Mouse (Mus musculus): ENCODE measurements at regions not wholly inside any gene's neighbourhood (a gene's known extent, or its start where the extent isn't known, plus 50 kb on each side); places are given as distances from the start of the nearest gene placed in this dataset.
"Not testable (repeated sequence)": the region's sequence is repeated elsewhere in the genome, so short reads cannot be mapped to it uniquely, and the experiment has no call there.

DNA sequence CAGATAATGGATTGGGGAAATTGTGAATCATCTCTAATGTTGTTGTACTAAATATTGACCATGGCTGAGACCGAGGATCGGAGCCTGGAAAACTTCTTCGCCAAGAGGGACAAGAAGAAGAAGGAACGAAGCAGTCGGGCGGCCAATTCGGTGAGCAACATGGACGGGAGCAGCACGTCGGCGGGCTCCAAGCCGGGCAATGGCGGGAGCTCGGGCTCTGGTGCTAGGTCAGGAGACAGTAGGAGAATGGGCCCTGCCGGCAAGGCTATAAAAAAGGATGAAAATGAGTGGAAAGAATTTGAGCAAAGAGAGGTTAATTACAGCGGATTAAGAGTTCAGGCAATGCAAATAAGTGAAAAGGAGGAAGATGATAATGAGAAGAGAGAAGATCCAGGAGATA is 55.0 kb upstream of the Zfp990 start:
- DNase-seq (ENCODE audit: low spot score in 2 of 2) = not testable (repeated sequence)

GRCm38 (mm10) chr4:145448586-145448985 is 62.0 kb upstream of the Zfp990 start:
- no peak for DNase-seq (ENCODE audit: low spot score in 2 of 2)

- DNase-seq (ENCODE audit: low spot score in 2 of 2) = not testable (repeated sequence)
These were observed 73.8 kb upstream of the Zfp990 start for GRCm38 (mm10) chr4:145436718-145437117.

GRCm38 (mm10) chr4:145434519-145434918 is 76.0 kb upstream of the Zfp990 start:
- peak in 1 of 2 experiments; percentile 63 for DNase-seq (ENCODE audit: low spot score in 2 of 2)

GRCm38 (mm10) chr4:145434071-145434470 is 76.5 kb upstream of the Zfp990 start:
- DNase-seq (ENCODE audit: low spot score in 2 of 2) = peak; percentile 21 to 76

DNA sequence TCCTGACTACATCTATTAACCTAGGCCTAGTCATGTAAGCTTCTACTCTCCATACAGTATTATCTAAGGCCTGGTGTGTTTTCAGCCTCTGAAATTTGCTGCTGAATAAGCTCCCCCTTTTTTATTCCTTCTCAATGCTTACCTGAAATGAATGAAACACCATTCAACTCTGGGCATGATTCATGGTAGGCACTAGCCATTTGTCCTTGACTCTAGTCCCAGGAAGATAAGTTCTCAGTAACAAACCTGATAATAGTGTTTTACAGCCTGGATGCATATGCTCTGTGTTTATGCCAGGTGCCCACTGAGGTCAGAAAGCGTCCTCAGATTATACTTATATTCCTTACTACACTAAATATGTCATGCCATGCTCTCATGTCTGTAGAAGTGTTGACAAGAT is 77.3 kb upstream of the Zfp990 start:
- DNase-seq (ENCODE audit: low spot score in 2 of 2) = not testable (repeated sequence)

DNA sequence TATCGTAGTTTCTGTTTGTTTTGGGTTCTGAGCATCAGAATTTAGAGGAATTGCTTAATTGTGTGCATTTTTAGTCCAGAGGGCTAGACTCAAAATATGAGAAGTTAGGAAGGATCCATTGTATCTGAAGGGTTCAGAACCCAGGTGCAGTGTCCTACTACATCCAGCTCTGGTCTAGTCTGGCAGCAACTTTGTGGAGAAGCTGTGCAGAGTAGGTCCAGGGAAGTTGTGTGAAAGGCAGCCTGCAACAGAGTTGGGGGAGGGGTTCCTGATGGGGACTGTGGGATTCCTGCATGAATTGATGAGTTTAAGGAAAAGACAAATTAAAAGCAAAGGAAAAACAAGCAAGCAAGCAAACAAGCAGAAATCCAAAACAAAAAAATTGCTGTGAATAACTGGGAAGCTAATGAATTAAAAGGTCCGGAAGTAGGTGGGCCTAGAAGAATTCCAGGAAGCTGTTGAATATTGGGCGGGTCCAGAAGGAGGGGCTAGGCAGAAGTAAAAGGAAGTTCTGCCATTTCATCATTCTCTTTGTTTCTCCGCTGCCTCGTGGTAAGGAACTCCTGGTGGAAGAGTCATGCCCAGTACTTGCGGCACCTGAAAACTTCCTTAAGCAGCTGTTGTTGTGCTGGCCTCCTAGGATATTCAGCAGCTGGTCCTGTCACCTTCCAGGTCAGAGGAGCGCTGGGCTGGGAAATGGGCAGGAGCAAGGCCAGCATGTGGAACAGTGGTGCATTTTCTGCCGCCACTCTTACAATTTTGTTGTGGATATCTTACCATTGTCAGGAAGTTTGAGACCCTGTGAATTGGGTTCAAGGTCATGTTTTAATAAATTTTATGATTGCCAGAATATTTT is 78.4 kb upstream of the Zfp990 start:
- peak in 1 of 2 experiments; percentile 73 for DNase-seq (ENCODE audit: low spot score in 2 of 2)

- not testable (repeated sequence) for DNase-seq (ENCODE audit: low spot score in 2 of 2)
These were observed 92.7 kb upstream of the Zfp990 start for GRCm38 (mm10) chr4:145417837-145418236.

DNA sequence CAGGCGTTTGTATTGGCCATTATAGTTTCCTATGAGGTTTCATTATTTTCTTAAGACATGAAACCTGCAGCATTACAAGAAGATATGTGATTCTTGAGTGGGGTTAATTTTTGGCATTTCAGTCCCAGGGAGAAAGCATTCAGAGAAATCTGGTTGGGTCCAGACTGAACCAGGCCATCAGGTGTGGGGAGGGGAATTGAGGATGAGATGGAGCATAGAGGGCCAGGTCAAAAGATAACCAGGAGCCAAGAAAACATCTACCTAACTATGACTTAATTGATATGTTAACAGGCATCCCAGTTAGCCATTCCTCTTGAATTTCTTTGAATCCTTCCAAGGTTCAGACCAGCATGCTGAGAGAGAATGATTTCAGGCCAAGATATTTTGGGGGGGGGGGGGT is 96.2 kb upstream of the Tnfrsf8 start:
- DNase-seq (ENCODE audit: low spot score in 2 of 2) = no peak

DNA sequence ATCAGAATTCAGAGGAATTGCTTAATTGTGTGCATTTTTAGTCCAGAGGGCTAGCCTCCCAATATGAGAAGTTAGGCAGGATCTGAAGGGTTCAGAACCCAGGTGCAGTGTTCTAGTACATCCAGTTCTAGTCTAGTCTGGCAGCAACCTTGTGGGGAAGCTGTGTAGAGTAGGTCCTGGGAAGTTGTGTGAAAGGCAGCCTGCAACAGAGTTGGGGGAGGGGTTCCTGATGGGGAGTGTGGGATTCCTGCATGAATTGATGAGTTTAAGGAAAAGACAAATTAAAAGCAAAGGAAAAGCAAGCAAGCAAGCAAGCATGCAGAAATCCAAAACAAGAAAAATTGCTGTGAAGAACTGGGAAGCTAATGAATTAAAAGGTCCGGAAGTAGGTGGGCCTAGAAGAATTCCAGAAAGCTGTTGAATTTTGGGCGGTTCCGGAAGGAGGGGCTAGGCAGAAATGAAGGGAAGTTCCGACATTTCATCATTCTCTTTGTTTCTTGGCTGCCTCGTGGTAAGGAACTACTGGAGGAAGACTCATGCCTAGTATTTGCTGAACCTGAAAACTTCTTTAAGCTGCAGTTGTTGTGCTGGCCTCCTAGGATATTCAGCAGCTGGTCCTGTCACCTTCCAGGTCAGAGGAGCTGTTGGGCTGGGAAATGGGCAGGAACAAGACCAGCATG is 95.0 kb upstream of the Tnfrsf8 start:
- DNase-seq (ENCODE audit: low spot score in 2 of 2) = no peak

GRCm38 (mm10) chr4:145406050-145406449 is 91.1 kb upstream of the Tnfrsf8 start:
- DNase-seq (ENCODE audit: low spot score in 2 of 2) = not testable (repeated sequence)

- not testable (repeated sequence) for DNase-seq (ENCODE audit: low spot score in 2 of 2)
These were observed 89.3 kb upstream of the Tnfrsf8 start for GRCm38 (mm10) chr4:145404230-145404629.

DNA sequence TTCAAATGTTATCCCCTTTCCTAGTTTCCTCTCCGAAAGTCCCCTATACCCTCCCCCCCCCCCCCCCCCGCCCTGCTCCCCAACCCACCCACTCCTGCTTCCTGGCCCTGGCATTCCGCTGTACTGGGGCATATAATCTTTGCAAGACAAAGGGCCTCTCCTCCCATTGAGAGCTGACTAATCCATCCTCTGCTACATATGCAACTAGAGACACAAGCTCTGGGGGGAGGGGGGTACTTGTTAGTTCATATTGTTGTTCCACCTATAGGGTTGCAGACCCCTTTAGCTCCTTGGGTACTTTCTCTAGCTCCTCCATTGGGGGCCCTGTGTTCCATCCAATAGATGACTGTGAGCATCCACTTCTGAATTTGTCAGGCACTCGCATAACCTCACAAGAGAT is 63.9 kb upstream of the Tnfrsf8 start:
- DNase-seq (ENCODE audit: low spot score in 2 of 2) = not testable (repeated sequence)

DNA sequence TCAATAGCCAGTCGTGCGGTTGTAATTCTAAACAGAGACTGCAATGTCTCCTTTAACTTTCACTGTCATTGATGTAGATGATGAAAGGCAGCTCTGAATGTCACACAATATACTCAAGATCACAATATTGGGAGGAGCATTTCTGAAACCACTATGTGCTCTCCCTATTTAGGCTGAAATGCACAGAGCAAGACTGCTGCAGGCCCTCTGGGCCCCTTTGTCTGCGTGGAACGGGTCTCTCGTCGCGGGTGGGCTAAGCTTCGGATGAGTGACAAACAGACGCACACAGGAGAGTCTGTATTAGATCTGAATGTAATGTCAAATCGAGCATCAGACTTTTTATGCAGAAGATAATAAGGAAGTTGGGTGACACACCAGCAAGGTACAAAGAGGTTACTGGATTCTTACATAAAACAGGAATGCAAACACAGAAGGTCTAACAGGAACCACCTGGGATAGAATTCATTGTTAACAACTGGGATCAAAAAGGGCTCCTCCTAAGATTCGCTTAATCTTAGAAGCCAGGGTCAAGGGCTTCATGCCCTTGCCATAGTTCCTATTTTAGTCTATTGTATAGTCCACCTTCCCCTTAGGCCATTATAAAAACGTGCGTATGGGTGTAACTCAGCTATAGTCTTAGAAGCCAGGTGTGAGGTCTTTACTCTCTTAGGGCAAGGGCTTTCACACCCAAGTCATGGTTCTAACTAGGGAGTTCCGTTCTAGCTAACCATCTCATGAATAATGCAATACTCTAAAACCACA is 62.5 kb upstream of the Tnfrsf8 start:
- DNase-seq (ENCODE audit: low spot score in 2 of 2) = not testable (repeated sequence)

DNA sequence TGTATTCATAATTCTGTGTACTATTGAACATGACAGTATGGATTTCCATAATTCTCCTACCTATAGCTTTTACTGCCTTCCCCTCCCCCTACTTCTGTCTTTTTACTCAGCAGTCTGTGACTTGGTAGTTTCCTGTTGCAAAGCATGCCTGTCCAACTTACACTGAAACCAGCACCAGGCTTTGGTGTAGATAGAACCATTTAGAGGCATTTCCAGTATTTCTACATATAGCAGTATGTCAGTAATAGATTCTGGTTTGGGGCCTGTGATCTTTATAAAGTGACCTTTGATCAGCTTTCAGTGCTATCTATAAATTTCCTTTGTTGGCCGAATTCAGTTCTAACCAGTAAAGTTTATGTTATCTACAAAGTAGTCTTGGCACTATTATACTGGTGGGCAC is 54.8 kb upstream of the Tnfrsf8 start:
- no peak for DNase-seq (ENCODE audit: low spot score in 2 of 2)

DNA sequence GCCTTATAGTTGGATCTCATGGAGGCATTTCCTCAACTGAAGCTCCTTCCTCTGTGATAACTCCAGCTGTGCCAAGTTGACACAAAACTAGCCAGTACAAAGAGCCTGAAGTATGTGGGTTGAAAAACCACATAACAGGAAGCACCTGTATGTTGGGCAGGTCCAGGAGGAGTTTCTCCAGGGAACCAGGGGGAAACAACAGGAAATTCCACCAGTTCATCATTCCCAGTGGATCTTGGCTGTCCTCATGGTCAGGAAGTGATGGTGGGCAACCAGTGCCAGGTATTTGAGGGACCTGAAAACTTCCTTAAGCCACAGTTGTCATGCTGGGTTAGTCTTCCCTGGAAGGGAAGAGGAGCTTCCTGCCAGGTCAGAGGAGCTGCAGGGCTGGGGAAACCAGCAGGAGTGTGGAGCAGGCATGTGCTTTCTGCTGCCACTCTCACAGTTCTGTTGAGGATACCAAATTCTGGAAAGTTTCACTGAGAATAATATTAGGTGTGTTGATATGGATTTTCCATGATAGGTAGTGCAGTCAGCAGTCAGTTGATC is 52.4 kb upstream of the Tnfrsf8 start:
- no peak for DNase-seq (ENCODE audit: low spot score in 2 of 2)

- no peak for DNase-seq (ENCODE audit: low spot score in 2 of 2)
These were observed 51.3 kb upstream of the Tnfrsf8 start for GRCm38 (mm10) chr4:145366301-145366700.

GRCm38 (mm10) chr4:145365793-145366192 is 50.8 kb upstream of the Tnfrsf8 start:
- DNase-seq (ENCODE audit: low spot score in 2 of 2) = not testable (repeated sequence)

Measured in spleen, postnatal 4 days (tissue).